Mouse (Mus musculus): Measurements from ENCODE around the gene Gucy2c.

DNA sequence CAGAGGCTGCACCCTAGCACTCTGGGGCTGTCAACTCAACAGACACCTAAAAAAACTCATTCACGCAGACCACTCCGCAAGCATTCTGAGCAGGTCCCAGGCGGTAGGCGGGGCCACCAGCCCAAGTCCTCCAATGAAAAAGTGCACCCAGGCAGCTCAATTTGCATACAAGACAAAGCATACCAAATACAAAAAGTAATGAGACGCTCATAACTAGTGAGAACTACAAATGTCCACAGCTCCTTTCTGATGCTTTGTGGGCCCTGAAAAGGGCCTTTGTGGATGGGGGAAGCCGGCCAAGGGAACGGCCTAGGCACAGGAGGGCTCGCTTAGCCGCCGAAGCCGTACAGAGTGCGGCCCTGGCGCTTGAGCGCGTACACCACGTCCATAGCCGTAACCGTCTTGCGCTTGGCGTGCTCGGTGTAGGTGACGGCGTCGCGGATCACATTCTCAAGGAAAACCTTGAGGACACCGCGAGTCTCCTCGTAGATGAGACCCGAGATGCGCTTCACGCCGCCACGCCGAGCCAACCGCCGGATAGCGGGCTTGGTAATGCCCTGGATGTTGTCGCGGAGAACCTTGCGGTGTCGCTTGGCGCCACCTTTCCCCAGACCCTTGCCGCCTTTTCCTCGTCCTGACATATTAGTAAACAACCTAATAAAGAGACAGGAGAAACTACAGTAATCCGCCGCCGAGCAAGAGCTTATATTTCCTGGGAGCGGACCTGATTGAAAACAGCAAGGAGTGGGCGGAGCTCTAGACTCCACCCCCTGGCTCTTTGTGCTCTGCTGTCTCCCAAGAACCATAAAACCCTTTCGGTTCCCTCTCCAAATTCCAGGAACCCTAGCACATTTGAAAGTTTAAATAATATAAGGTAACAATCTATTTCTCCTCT, 22.4 kb upstream of the Gucy2c start, which contains the start of gene Hist4h4:
- TF ChIP-seq CTCF (IDR thresholded peaks at IDR 0.05; ENCODE audit: control insufficient read depth, insufficient read depth, low read length) = no peak
- peak; percentile 100 for TF ChIP-seq POLR2A (IDR thresholded peaks at IDR 0.05; ENCODE audit: borderline replicate concordance, control insufficient read depth, low read depth, low read length)
